Mouse (Mus musculus) ES-CJ7 (cell line): ENCODE data around the gene Sardh.

Experiments used
- DNase-seq: peaks from one replicate; pipeline ENCODE4 v3.0.0; 2011; ENCODE audit warnings: low read depth, low spot score

The Sardh gene

GRCm38 (mm10) chr2:27226572-27226971 is 21.6 kb downstream of the Sardh start:
- DNase-seq = no peak

GRCm38 (mm10) chr2:27223012-27223421 is 25.1 kb downstream of the Sardh start:
- DNase-seq = no peak

- no peak for DNase-seq
Measured at GRCm38 (mm10) chr2:27218569-27218968, 29.6 kb downstream of the Sardh start.

- DNase-seq = no peak
Measured at GRCm38 (mm10) chr2:27218121-27218544, 30.0 kb downstream of the Sardh start.

GRCm38 (mm10) chr2:27215537-27215936 is 32.6 kb downstream of the Sardh start:
- DNase-seq = no peak

- DNase-seq = no peak
Measured at GRCm38 (mm10) chr2:27211966-27212893, 35.9 kb downstream of the Sardh start.

GRCm38 (mm10) chr2:27210676-27211210 is 37.4 kb downstream of the Sardh start:
- no peak for DNase-seq

GRCm38 (mm10) chr2:27210255-27210654 is 37.9 kb downstream of the Sardh start:
- DNase-seq = peak; percentile 40

GRCm38 (mm10) chr2:27209816-27210215 is 38.3 kb downstream of the Sardh start:
- no peak for DNase-seq

- no peak for DNase-seq
Measured at GRCm38 (mm10) chr2:27209370-27209769, 38.8 kb downstream of the Sardh start.

GRCm38 (mm10) chr2:27207126-27207525 is 41.0 kb downstream of the Sardh start:
- DNase-seq = no peak

GRCm38 (mm10) chr2:27206128-27206797 is 41.9 kb downstream of the Sardh start:
- DNase-seq = no peak

GRCm38 (mm10) chr2:27205666-27206065 is 42.5 kb downstream of the Sardh start:
- no peak for DNase-seq

- no peak for DNase-seq
Measured at GRCm38 (mm10) chr2:27200586-27200985, 47.6 kb downstream of the Sardh start.

- no peak for DNase-seq
Measured at GRCm38 (mm10) chr2:27198551-27199246, 49.4 kb downstream of the Sardh start.

- no peak for DNase-seq
Measured at GRCm38 (mm10) chr2:27189994-27190393, 58.1 kb downstream of the Sardh start.

- DNase-seq = no peak
Measured at GRCm38 (mm10) chr2:27187531-27187930, 60.6 kb downstream of the Sardh start.

- no peak for DNase-seq
Measured at GRCm38 (mm10) chr2:27183734-27184133, 64.4 kb downstream of the Sardh start.

- no peak for DNase-seq
Measured at GRCm38 (mm10) chr2:27181907-27182306, 66.2 kb downstream of the Sardh start.

- no peak for DNase-seq
Measured at GRCm38 (mm10) chr2:27179101-27179500, 69.0 kb downstream of the Sardh start.

- no peak for DNase-seq
Measured at GRCm38 (mm10) chr2:27175696-27176267, 72.4 kb downstream of the Sardh start.
